Mouse (Mus musculus) adrenal gland, postnatal 25 days (tissue): ENCODE results near the gene S1pr3. TPM values are rescaled to one million over a fixed set of nuclear protein-coding genes. Genes with fewer than 3 reads are reported as not detected.
A peak's percentile ranks its signal among the peaks of the same experiment; 100 is the strongest.

Source experiments
- DNase-seq: peaks from one replicate; pipeline ENCODE4 v3.0.0; 2021; ENCODE audit warnings: mixed read lengths
- total RNA-seq: library from RNA; stranded (reverse); gene quantifications from 2 replicates; pipeline ENCODE4 v1.2.3, GENCODE M21; 2021

The S1pr3 gene
- total RNA-seq, 1 experiment from 2014 or later, result 16.1 TPM

DNA sequence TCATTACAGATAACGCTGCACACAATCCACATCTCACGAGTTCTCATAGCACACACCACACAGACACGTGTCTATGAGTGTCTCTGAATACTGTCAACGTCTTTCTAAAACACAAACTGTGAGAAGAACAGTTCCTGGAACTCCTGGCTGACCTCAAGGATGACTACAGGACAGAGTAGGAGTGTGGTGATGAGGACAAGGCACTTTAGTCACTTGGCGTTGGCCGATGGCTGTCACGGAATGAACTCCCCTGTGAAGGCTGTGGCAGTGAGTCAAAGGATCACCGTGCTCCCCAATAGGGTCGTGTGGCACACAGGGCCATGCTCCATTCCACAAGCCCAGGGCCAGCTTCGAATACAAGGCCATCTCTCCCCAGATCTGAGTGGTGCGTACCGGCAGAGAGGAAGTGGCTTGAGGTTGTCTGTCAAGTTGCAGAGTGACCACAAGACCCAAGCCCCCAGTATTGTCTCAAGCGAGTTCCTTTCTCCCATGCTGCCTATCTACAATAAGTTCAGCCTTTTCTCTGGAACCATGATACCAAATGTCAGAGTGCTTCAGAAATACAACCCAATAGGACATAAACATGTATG is 2.6 kb upstream of the S1pr3 start:
- DNase-seq, result no peak

DNA sequence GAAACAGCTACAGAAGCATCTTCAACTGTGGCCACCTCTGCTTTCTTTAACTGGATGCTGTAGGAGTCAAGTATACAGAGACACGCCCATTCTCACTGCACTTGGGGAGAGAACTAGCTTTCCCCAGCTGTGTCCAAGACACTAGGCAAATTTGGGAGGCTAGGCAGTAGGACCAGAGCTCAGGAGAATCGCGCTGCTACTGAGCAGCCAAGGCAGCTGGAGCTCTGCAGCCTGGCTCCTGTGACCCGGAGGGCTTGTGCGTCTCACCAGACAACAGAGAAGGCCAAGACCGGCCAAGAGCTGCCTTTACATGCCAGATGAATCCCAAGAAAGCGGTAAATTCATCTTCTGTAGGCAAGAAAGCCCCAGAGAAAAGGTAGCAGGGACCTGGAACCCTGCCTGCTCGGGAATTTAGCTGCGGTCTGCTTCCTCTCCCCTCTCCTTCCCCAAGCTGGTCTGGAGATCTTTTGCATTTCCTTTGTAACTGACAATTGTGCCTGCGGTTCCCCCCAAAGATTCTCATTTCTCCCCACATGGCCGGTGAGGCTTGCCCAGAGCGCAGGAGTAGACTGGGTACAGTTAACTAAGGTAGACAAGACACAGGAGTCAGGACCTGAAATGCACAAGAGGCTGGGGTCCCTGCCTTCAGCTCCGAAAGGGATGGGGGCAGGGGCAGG is 760 bp upstream of the S1pr3 start:
- DNase-seq, result no peak

DNA sequence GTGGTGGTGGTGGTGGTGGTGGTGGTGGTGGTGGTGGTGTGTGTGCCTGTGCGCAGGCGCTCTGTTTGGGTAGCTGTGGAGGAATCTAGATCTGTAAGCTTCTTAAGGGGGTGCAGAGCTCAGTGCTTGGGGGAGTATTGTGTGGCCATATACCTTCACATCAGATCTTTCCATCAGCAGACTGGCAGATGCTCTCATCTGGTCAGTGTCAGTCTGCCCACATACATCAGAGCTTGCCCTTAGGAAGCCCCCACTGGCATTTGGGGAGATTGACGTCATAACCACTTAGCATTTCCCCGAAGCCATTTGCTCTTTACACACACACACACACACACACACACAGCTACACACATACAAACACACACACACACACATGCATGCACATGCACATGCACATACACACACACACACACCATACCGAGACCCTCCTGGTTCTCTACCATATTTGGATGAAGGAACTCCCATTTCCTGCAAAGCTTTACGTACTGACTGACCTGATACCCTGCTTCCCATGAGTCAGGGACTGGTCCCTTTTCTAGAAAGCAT is 1.6 kb downstream of the S1pr3 start:
- DNase-seq, result no peak

DNA sequence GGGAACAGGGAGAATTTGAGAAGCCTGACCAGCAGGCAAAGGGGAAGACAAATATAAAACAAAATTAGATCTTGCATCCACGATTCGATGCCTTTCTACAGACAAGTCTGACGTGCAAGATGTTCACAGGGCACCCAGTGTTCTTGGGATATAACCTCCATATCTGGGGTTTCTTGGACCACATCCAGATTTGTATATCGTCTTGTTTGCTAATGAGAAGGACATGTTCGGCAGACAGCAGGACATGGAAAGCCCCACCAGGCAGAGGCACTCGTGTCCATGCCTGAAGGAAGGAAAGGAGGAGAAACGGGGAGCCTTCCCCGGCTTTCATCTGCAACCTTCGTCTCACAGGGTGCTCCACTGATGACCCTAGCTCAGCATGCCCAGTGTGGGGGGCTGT is 2.8 kb downstream of the S1pr3 start:
- no peak for DNase-seq

DNA sequence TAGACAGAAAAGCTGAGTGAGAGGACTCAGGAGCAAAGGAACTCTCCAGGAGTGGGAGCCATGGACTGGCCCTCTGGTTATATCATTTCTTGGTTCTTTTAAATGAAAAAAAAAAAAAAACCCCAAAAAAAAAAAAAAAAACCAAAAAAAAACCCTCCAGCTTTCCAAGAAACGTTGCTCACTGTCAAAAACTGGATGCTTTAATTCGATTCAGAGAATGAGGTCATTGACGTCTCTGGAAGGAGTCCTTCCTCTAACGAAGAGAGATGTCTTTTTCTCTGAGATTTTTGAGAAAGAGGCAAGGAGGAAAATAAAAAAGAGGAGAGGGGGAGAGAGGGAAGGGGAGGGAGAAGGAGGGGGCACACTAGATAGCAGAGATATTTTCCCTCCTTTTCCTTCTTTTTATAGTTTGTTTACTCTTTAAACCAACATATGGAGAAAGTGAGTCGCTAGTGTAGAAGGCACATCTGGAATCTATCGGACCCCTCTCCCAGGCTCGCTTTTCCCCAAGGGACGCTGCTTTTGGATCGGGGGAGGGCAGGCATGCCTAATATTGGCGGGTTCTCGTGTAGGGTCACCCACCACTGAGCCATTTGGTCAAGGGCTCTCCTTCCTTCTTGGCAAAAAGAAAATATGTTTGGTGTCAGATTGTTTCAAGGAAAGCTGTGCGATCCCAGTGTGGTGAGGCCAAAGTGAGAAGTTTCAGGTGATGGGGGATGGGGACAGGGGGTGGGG is 3.4 kb downstream of the S1pr3 start:
- DNase-seq, result no peak

DNA sequence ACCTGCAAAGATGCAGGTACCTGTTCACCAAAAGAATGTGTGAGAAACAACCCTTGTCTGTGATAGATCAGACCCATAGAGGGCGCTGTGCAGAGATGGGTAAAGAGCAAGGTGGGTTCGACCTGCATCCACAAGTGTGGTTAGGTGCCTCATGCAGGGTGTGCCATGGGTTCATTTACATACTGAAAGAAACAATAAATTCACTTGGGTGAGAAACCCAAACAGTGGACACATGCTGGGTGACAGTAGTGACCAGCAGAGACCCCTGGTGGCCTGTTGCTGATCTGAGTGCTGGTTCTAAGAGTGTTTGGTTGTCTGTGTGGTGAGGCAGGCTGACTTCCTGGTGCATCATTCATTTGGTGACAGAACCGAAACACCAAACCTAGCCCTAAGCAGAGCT is 5.0 kb downstream of the S1pr3 start:
- no peak for DNase-seq

DNA sequence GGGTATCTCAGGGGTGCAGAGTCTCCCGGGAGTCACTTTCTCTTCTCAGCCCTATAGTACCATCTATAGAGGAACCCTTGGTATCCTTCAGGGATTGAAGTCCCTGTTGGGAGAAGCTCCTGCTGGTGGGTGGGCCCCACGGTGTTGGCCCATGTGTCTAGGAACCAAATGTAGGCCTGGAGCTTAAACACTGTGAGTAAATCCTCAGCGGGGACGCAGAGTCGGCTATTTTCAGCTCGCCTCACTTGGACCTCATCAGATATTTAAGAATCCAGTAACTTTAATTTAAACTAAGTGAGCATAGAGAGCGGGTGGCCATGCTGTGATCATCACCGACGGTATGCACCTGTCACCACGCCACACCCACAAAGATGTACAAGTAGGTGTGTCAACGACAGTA is 8.3 kb downstream of the S1pr3 start:
- DNase-seq, result no peak

DNA sequence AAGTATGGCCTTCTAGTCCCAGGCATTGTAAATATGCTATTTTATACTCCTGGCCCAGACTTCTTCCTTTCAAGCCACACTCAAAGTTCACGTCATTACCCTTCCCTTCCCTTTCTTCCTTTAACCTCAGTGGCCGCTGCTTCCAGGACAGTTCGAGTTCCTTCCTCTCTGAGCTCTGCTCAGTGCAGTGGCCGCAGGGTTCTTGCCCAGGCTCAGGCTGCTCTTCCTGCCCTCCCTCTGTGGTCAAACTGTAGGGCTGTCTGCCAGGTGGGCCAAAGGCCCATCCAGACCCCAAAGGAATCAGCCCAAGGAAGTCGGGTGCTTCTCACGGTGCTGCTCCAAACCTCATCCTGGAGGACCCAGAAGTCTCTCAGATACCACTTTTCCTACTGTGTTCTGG is 9.4 kb downstream of the S1pr3 start:
- no peak for DNase-seq

DNA sequence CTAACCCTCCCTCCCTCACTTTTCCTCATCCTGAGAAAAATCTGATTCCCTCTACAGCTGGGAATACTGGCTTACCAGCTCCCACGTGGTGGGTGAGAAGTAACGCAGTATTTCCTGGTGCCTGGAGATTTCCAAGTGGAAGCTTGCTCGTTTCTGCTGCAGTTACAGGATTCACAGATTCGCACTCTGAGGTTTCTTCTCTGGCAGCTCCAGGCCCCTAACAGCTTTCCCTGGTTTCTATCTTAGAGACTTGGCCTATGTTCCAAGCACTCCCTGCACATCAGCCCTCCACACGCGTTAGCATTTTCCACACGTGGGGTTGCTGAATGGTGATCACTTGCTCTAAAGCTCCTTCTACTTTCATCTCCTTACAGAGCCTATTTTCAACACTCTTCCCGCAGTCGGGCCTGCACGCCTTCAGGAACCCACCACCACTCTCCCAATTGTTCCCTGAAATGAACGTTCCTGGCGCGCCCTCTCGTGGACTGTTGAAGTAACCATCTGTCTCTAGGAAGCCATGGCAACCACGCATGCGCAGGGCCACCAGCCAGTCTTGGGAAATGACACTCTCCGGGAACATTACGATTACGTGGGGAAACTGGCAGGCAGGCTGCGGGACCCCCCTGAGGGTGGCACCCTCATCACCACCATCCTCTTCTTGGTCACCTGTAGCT is 10.0 kb downstream of the S1pr3 start:
- peak; percentile 96 for DNase-seq

DNA sequence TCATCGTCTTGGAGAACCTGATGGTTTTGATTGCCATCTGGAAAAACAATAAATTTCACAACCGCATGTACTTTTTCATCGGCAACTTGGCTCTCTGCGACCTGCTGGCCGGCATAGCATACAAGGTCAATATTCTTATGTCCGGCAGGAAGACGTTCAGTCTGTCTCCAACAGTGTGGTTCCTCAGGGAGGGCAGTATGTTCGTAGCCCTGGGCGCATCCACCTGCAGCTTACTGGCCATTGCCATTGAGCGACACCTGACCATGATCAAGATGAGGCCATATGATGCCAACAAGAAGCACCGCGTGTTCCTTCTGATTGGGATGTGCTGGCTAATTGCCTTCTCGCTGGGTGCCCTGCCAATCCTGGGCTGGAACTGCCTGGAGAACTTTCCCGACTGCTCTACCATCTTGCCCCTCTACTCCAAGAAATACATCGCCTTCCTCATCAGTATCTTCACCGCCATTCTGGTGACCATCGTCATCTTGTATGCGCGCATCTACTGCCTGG is 10.6 kb downstream of the S1pr3 start:
- DNase-seq, result no peak

DNA sequence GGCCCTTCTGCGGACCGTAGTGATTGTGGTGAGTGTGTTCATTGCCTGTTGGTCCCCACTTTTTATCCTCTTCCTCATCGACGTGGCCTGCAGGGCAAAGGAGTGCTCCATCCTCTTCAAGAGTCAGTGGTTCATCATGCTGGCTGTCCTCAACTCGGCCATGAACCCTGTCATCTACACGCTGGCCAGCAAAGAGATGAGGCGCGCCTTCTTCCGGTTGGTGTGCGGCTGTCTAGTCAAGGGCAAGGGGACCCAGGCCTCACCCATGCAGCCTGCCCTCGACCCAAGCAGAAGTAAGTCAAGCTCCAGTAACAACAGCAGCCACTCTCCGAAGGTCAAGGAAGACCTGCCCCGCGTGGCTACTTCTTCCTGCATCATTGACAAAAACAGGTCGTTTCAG is 11.1 kb downstream of the S1pr3 start:
- DNase-seq, result no peak

DNA sequence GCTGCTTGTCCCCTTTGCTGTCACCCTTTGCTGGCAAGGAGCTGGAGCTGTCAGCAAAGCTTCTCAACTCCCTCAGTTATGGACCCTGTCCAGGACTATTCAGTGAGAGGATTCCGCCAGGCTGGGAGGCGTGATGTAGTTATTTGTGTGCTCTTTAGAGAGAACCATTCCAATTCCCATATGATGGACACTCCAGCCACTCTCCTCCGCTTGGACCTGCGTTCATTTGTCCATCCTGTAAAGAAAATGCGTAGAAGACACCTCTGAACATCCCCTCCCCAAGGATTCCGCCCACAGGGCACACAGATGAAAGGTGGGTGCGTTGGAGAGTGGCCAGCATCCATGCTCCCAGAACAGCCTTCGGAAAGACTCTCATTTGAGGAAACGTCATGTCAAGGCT is 12.4 kb downstream of the S1pr3 start:
- DNase-seq, result no peak

DNA sequence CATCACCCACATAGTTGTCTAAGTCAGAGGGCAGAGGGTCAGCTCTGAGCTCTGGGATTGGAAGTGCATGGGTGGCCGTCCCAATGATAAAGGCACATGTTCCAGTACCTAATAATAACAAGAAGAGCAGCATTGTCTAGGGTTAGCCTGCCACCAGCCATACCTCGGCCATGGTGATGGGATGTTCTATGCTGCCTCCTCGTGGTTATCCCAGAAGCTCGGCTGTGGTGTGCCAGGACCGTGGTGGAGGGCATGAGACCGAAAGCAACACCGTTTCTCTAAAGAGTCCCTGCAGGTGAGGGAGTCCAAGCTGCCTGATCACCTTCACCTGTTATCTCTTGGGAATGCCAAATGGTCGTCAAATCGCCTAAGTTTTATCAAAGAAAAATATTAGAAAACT is 15.2 kb downstream of the S1pr3 start:
- DNase-seq, result no peak

DNA sequence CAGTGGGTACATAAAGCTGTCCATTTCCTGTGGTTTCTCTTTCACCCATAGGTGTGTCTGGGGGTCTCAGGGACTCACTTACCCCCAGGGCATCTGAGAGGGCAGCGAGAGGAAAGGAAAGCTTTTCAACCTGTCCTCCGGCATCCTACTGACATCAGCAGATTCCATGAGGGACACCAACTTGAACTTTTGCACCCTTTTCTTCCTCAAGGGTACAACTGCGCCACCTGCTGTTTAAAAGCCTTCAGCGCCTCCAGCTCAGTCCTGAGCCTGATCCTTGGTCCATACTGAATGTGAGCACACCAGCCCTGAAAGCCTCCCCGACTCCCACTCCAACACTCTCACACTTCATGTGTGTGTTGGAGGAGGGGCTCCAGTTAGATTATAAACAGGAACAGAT is 16.2 kb downstream of the S1pr3 start:
- DNase-seq, result peak; percentile 70

DNA sequence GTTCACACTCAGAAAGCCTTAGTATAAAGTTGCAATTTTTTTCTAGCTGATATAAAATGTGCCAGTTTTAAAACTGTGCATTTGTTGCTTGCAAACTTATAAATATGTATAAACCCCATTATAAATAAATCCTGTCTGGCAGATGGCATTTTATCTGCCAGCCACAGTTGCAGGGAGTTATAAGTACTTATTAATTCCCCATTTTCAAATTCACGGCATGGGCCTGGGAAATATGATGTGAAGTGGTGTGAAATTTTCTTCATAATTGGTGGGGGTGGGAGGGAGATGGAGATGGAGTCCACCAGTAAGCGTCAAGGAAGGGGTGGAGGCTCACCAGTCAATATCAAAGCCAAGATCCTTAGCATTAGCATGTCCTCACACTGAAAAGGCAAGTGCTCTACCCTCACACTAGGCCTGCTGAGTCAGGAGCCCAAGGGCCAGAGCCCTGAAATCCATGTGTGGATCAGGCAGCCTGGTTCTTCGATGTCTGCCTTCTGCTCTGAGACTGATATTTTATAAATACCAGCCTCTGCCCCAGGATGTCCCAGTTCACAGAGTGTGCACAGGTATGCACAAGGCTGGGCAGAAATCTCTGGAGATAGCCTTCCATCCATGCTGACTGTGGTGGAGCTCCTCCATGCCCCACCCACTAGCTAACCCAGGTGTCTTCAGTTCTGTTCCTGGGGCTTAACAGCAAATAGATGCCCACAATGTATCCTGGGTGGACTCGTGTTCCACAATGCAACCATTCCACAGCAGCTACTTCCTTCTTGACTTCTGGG is 17.4 kb downstream of the S1pr3 start:
- DNase-seq, result no peak

DNA sequence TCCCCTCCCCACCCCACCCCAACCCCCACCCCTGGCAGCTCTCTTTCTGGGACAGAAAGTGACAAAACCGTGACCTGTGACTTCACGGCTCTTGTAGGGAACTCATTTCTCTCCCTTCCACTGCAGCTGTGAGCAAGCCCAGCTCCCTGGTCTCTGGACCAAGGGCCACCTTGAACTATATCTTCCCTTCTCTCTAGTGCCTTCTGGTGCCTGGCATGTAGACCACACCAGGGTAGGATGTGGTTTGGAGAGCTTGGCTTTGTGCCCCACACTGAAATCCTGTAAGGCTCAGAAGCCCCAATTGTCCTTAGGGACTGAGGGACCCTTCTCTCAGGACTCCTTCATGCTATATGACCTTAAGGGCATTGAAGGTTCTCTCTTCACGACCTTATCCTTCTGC is 24.9 kb downstream of the S1pr3 start:
- no peak for DNase-seq

DNA sequence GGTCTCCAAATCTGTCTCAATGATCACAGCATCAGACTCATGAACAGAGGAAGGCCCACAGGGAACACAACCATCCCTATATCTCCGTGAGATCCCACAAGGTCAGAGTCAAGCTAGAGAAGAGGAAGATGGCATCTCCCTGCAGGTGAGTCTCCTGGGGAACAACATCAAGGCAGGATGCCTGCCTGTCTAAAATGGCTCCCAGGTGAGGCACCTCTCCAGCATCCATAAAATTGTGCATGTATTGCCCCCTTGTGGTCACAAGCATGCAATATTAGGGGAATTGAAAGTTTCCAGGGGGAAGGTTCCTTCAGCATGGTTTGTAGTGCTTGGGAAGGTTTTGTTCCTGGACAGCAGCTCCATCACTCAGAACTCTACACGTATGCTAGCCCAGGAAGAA is 26.0 kb downstream of the S1pr3 start:
- DNase-seq, result no peak

DNA sequence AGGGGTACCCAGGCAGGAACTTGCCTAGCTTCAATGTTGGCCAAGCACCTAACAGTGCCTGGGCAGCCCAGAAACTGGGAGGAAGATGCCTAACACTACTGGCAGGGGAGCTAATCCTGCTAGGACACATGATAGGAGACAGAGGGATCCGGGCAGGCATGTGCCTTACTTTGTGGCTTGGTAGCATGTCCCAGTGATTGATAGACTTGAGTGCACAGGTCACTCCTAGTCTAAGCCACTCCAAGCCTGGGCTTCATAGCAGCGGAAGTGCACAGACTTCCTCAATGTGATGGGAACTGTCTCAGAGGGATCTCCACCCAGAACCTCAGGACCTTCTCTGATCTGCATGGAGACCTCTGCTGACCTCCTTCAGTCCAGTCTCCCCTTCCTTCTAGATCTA is 26.7 kb downstream of the S1pr3 start:
- DNase-seq, result no peak

DNA sequence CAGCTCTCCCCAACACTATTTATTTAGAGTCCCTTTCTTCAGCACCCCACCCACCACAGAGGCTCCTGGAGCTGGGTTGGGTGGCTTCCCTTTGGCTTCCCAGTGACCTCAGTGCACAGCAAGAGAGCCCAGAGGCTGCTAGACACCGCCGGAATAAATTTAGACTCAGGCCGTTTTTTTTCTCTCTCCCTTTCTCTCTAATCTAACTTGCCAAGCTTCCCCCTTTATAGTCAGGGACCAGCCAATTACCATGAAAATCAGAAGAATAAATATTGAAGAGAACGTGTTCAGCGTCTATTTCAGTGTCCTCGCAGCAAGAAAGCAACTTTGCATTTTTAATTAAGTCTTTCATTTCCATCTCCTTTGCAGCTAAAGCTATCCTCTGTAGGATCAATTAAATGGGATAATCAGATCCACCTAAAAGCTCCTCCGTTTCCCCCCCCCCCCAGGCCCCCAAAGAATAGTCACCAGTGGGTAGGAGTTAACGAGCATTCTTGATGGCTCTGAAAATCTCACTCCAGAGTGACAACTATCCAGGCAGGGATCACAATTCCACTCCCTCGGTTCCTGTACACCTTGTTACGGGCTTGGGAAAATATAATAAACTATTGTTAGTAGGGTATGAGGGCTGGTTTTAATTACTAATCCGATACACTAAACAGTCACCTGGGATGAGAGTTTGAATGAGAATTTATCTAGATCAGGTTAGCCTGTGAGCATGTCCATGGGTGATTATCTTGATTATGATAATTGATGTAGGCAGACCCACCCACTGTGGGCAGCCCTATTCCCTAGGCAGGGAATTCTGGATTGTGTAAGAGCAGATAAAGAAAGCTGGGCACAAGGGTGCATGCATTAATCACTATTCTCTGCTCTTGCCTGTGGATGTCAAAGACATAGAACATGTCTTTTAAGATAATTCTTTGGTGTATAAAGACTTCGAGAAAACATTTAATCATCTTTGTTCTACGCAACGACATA is 29.0 kb downstream of the S1pr3 start:
- no peak for DNase-seq

DNA sequence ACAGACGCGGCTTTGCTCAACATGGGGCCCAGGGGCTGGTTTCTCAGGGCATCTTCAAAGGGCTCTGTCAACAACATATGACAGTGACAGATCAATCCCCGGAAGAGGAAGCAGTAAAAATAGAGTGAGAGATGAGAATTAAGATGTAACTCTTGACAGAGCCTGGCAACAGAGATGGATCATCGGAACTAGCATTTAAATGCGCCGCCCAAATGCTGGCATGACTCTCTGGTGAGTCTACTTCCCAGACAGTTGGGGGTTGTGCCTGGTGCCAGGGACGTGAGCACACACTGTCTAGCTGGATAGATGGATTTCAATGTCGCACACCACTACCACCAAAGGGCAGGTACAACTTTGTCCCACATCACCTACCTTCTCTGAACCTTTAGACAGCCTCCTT is 34.5 kb downstream of the S1pr3 start:
- no peak for DNase-seq

DNA sequence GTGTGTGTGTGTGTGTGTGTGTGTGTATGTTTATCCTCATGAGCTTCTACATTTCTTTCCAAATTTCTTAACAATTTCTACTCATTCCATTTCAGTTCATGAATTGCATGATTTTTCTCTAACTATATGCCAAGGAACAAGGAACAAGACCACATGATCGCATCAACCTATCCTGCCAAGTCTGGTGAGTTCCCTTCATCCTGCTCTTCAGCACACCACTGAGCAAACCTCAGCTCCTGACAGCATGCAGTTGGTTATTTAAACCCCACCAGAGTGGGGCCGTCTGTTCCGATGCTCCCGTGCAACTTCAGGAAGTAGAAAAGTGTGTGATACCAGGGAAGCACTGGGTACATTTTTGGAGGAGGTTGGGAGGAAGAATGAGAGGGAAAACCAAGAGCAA is 38.1 kb downstream of the S1pr3 start:
- no peak for DNase-seq
